In the genomic region with DNA sequence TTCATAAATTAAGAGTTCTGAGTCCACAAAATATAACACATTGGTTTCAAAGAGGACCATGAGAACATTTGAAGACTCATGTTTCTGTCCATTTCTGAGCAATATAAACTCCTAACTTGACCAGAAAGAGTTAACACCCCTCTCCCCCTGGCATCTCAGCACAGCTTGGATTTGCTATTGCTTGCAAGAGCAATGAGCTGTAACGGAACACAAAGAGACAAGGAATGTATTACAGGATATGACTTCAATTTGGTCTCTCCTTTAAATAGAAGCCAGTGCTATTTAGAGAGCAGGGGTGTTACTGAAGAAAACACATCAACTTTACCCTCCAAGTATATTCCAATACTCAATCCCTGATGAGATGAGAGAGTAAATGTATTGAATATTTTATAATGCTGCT, we compare ENCODE assay signal across 10 mouse cellular contexts.
DNase-seq lines count a peak whose midpoint lies in the region; ATAC-seq and TF ChIP-seq lines count a peak whose summit lies in the region.
"Had no signal": no experiment of that assay in that cellular context is flagged by ENCODE, and none has a peak within 500 bp of the region (broad histone marks: within the 10 kb centered on the region; RNA-seq: fewer than 3 reads in every experiment).

No protein-coding gene starts in this region.

- peak overlapping the region; percentile 54 to 77; a peak in 3 of 4 replicates for H3K27ac ChIP-seq in heart, embryonic 14.5 days (replicated peaks in 1 of 2; ENCODE audit: control insufficient read depth in 1 of 2, insufficient read depth in 1 of 2, low read depth in 2 of 2, low read length in 2 of 2)
- H3K27ac ChIP-seq in kidney, embryonic 15.5 days = no peak overlapping the region
- H3K27ac ChIP-seq: intestine, embryonic 15.5 days; lung, embryonic 15.5 days had no signal

- in situ Hi-C loops in Patski (cut with MboI; ENCODE audit: low pct_unique_long_range_greater_than_20kb) = no loop called here

- no peak overlapping the region for H3K9ac ChIP-seq in heart, embryonic 14.5 days (ENCODE audit: low read length)
- H3K9ac ChIP-seq in kidney, embryonic 15.5 days = no peak overlapping the region
- H3K9ac ChIP-seq: intestine, embryonic 15.5 days; lung, embryonic 15.5 days had no signal

- 3% methylated on average over 1 of the region's 1 CpGs for WGBS in heart, embryonic 14.5 days
- 9% methylated on average over 1 of the region's 1 CpGs for WGBS in kidney, embryonic 15.5 days

- no peak for ATAC-seq in heart, embryonic 14.5 days (ENCODE audit: insufficient number of reproducible peaks, insufficient read depth, low FRiP score, low read depth)
- ATAC-seq in kidney, embryonic 15.5 days (replicated peaks; ENCODE audit: low FRiP score) = peak; percentile 79
- peak; percentile 78 for ATAC-seq in Patski
- ATAC-seq: intestine, embryonic 15.5 days had no signal

- no peak overlapping the region for H3K4me2 ChIP-seq in heart, embryonic 14.5 days (ENCODE audit: low read length)
- H3K4me2 ChIP-seq in kidney, embryonic 15.5 days = no peak overlapping the region
- H3K4me2 ChIP-seq: intestine, embryonic 15.5 days; lung, embryonic 15.5 days had no signal

- CTCF ChIA-PET in Patski (lab: Charles Lee) = interaction anchor here (1.0 kb wide), 1 partner anchor 9 kb away, joined by 3 read pairs; no protein-coding TSS in a partner anchor

- no peaks in the 10 kb centered on the region for H3K36me3 ChIP-seq in heart, embryonic 14.5 days (ENCODE audit: control insufficient read depth, insufficient read depth, low read length)
- H3K36me3 ChIP-seq in kidney, embryonic 15.5 days = no peaks in the 10 kb centered on the region
- H3K36me3 ChIP-seq: intestine, embryonic 15.5 days; lung, embryonic 15.5 days had no signal

- POLR2A ChIA-PET in Patski (lab: Charles Lee) = no interaction called here

- intact Hi-C loops in heart, postnatal 14 days (cut with DNase I) = no loop called here

- no peak for TF ChIP-seq CTCF in Patski (IDR thresholded peaks at IDR 0.05)

- peaks cover 4 to 36% of the 10 kb centered on the region in 2 experiments; a peak in 3 of 4 replicates for H3K4me1 ChIP-seq in heart, embryonic 14.5 days (ENCODE audit: control insufficient read depth in 2 of 2, insufficient read depth in 2 of 2, low read length in 2 of 2)
- H3K4me1 ChIP-seq in kidney, embryonic 15.5 days = peaks cover 18% of the 10 kb centered on the region
- H3K4me1 ChIP-seq: intestine, embryonic 15.5 days; lung, embryonic 15.5 days had no signal

- peaks cover 8% of the 10 kb centered on the region for H3K9me3 ChIP-seq in heart, embryonic 14.5 days (ENCODE audit: control insufficient read depth, low read length)
- no peaks in the 10 kb centered on the region for H3K9me3 ChIP-seq in kidney, embryonic 15.5 days (replicated peaks)
- H3K9me3 ChIP-seq: intestine, embryonic 15.5 days; lung, embryonic 15.5 days had no signal

- H3K27me3 ChIP-seq in heart, embryonic 14.5 days (ENCODE audit: control insufficient read depth, insufficient read depth, low read length) = no peaks in the 10 kb centered on the region
- no peaks in the 10 kb centered on the region for H3K27me3 ChIP-seq in kidney, embryonic 15.5 days
- H3K27me3 ChIP-seq in Patski = no peaks in the 10 kb centered on the region
- H3K27me3 ChIP-seq: intestine, embryonic 15.5 days; lung, embryonic 15.5 days had no signal

- no peak overlapping the region for H3K4me3 ChIP-seq in heart, embryonic 14.5 days (ENCODE audit: control insufficient read depth in 1 of 2, insufficient read depth in 1 of 2, low read depth in 1 of 2, low read length in 2 of 2)
- H3K4me3 ChIP-seq in kidney, embryonic 15.5 days (replicated peaks) = no peak overlapping the region
- H3K4me3 ChIP-seq: intestine, embryonic 15.5 days; lung, embryonic 15.5 days had no signal

- no peak for DNase-seq in heart, postnatal 14 days
- no peak for DNase-seq in kidney, adult 11 months
- peak; percentile 37 for DNase-seq in Patski (ENCODE audit: low read depth, low spot score)
- DNase-seq in embryo, embryonic 10.5 days (ENCODE audit: low spot score) = peak; percentile 28
- no peak for DNase-seq in frontal cortex, postnatal 14 days (ENCODE audit: low spot score in 2 of 2)
- DNase-seq: cerebellum, adult 18-20 months had no signal

Comparison
In these comparisons a context has a peak if more than half of its experiments do, and no peak if none do; other contexts are left out.
1. DNase-seq: peak in Patski (single experiment) and embryo, embryonic 10.5 days (single experiment); none in heart, postnatal 14 days (0 of 2), kidney, adult 11 months (single experiment) and frontal cortex, postnatal 14 days (0 of 2).